Mouse (Mus musculus): ENCODE measurements around the gene Rhot1. TPM values are rescaled to one million over a fixed set of nuclear protein-coding genes. Genes with fewer than 3 reads are reported as not detected.
A peak's percentile ranks its signal among the peaks of the same experiment; 100 is the strongest.
"Not testable (repeated sequence)": the region's sequence is repeated elsewhere in the genome, so short reads cannot be mapped to it uniquely, and the experiment has no call there.

Rhot1 gene
- polyA plus RNA-seq, 1 experiment from 2014 or later: 50.7 TPM

DNA sequence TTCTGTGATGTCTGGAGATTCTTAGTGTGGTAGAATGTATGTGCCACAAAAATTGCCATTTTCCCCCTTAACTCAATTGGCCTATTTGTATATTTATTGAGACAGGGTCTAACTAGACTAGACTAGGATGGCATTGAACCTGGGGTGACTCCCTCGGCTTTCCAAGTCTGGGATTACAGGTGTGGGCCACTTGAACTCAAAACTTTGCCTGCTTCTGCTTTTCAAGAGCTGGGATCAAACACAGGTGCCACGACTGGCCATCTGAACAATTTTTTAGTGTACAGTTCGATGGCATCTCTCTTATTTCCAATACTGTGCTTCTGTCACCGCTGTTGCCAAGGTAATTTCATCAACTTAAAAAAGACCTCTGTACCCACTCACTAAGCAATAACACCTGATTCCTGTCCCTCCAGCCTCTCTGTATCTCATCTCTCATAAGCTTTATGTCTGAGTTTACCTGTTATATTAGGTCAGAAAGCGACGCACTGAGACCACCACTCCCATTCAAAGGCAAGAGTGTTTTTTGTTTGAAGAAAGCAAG lies 24.2 kb upstream of the Rhot1 start:
- peak overlapping the region; percentile 52 for H3K4me3 ChIP-seq (ENCODE audit: low read depth, low read length)
- H3K36me3 ChIP-seq (ENCODE audit: control insufficient read depth, insufficient read depth, low read length): no peaks in the 10 kb centered on the region
- WGBS: 83% methylated on average over 6 of the region's 6 CpGs
- no peak overlapping the region; the same call in 1 of the 2 replicates for H3K9ac ChIP-seq (replicated peaks; ENCODE audit: low read depth, low read length)
- H3K4me1 ChIP-seq (ENCODE audit: control insufficient read depth, insufficient read depth, low read length): no peaks in the 10 kb centered on the region
- no peak overlapping the region for H3K27ac ChIP-seq (ENCODE audit: low read length)
- no peaks in the 10 kb centered on the region for H3K27me3 ChIP-seq (ENCODE audit: control insufficient read depth, insufficient read depth, low read length)
- H3K9me3 ChIP-seq (ENCODE audit: control insufficient read depth, low read depth, low read length): no peaks in the 10 kb centered on the region
- H3K4me2 ChIP-seq (replicated peaks; ENCODE audit: low read depth, low read length): peak overlapping the region; percentile 46
- no peak for ATAC-seq (ENCODE audit: insufficient number of reproducible peaks, insufficient read depth, low FRiP score, low read depth)

DNA sequence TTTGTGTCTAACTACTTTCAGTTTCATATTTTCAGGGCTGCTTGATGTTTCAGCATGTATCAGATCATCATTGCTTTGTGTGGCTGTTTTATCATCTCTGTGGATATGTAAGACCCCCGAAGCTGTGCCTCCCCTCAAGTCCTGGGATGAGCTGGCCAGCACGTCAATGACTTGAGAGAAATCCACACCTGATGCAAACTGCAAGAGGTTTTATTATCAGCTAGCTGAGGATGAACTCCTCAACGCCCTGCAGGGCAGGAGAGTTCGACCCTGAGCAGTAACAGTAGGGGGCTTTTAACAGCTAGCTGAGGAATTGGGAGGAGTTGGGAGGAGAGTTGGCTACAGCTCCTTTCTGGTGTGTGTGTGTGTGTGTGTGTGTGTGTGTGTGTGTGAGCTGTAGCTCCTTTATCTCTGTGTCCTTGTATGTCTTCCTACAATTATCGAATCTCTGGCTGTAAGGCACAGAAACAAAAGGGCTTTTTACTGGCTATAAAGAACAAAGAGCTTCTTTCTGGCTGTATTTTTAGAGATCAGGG lies 23.3 kb upstream of the Rhot1 start:
- not testable (repeated sequence) for H3K4me1 ChIP-seq (ENCODE audit: control insufficient read depth, insufficient read depth, low read length); H3K9me3 ChIP-seq (ENCODE audit: control insufficient read depth, low read depth, low read length); H3K9ac ChIP-seq (replicated peaks; ENCODE audit: low read depth, low read length); H3K4me3 ChIP-seq (ENCODE audit: low read depth, low read length); H3K27me3 ChIP-seq (ENCODE audit: control insufficient read depth, insufficient read depth, low read length); H3K4me2 ChIP-seq (replicated peaks; ENCODE audit: low read depth, low read length); H3K36me3 ChIP-seq (ENCODE audit: control insufficient read depth, insufficient read depth, low read length); ATAC-seq (ENCODE audit: insufficient number of reproducible peaks, insufficient read depth, low FRiP score, low read depth); H3K27ac ChIP-seq (ENCODE audit: low read length)
- WGBS: 64% methylated on average over 5 of the region's 5 CpGs

DNA sequence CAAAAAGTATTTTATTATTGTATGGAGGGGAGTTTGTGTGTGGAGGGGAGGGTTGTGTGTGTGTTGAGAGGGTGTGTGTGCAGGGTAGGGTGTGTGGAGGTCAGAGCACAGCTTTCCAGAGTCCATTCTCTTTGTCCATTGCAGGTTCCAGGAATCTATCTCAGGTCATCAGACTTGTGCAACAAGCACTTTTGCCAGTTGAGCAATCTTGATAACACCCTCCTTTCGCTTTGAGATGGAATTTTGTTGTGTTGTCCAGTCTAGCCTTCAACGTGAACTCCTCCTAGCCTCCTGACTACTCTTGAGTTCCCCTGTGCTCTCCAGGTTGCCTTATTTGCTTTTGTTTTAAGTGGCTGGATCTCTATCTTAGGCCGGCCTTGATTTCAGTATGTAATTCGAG lies 18.5 kb upstream of the Rhot1 start:
- Histone ChIP-seq H3K9ac (replicated peaks; ENCODE audit: low read depth, low read length) (no peak overlapping the region), H3K27ac (ENCODE audit: low read length) (no peak overlapping the region), H3K27me3 (ENCODE audit: control insufficient read depth, insufficient read depth, low read length) (no peaks in the 10 kb centered on the region), H3K36me3 (ENCODE audit: control insufficient read depth, insufficient read depth, low read length) (no peaks in the 10 kb centered on the region; the same call in 1 of the 2 replicates), H3K9me3 (ENCODE audit: control insufficient read depth, low read depth, low read length) (no peaks in the 10 kb centered on the region), H3K4me3 (ENCODE audit: low read depth, low read length) (no peak overlapping the region), H3K4me2 (replicated peaks; ENCODE audit: low read depth, low read length) (no peak overlapping the region), H3K4me1 (ENCODE audit: control insufficient read depth, insufficient read depth, low read length) (no peaks in the 10 kb centered on the region)
- WGBS: 51% methylated on average over 4 of the region's 4 CpGs
- ATAC-seq (ENCODE audit: insufficient number of reproducible peaks, insufficient read depth, low FRiP score, low read depth): no peak

DNA sequence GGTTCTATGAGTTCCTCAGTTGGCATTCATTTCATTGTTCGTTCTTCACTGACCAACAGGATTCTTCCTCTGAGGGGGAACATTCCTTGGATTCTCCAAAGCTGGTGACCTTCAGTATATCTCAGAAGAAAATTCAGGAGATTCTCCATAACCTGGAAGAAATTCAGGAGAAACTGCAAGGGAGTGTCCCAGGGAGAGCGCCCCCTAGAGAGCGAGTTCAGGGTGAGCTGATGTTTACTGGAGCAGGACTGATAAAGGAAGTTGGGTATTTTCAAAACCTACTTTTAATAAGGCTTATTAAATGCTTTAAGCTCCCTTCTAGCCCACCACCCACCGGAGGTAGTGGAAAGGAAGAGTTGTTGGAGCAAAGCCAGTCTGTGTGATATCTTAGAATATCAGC lies 15.0 kb upstream of the Rhot1 start:
- no peaks in the 10 kb centered on the region for H3K9me3 ChIP-seq (ENCODE audit: control insufficient read depth, low read depth, low read length)
- 76% methylated on average over 4 of the region's 4 CpGs for WGBS
- no peak overlapping the region for H3K4me3 ChIP-seq (ENCODE audit: low read depth, low read length)
- H3K36me3 ChIP-seq (ENCODE audit: control insufficient read depth, insufficient read depth, low read length): no peaks in the 10 kb centered on the region; the same call in 1 of the 2 replicates
- no peak for ATAC-seq (ENCODE audit: insufficient number of reproducible peaks, insufficient read depth, low FRiP score, low read depth)
- H3K4me1 ChIP-seq (ENCODE audit: control insufficient read depth, insufficient read depth, low read length): no peaks in the 10 kb centered on the region
- H3K27ac ChIP-seq (ENCODE audit: low read length): no peak overlapping the region
- H3K9ac ChIP-seq (replicated peaks; ENCODE audit: low read depth, low read length): no peak overlapping the region
- H3K4me2 ChIP-seq (replicated peaks; ENCODE audit: low read depth, low read length): no peak overlapping the region
- no peaks in the 10 kb centered on the region for H3K27me3 ChIP-seq (ENCODE audit: control insufficient read depth, insufficient read depth, low read length)

DNA sequence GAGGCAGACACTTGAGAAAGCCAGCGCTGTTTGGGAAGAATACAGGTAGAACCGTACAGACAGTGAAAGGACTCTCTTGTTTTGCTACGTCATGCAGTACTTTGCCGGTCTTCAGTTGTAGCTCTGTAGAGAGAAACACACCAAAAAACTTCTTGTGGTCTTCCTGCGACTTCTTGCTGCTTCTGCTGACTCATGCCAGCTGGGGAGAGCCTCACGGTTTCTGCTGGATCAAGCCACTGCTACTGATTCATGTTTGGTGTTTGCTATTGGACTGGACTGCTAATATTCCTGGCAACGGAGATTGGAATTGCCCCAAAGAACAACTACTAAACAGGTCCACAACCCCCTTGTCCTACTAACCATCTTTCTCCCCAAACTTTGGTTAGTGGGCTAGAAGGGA lies 12.5 kb upstream of the Rhot1 start:
- Histone ChIP-seq H3K4me3 (ENCODE audit: low read depth, low read length) (no peak overlapping the region), H3K4me1 (ENCODE audit: control insufficient read depth, insufficient read depth, low read length) (no peaks in the 10 kb centered on the region), H3K9me3 (ENCODE audit: control insufficient read depth, low read depth, low read length) (no peaks in the 10 kb centered on the region), H3K36me3 (ENCODE audit: control insufficient read depth, insufficient read depth, low read length) (no peaks in the 10 kb centered on the region), H3K9ac (replicated peaks; ENCODE audit: low read depth, low read length) (no peak overlapping the region), H3K27ac (ENCODE audit: low read length) (no peak overlapping the region), H3K4me2 (replicated peaks; ENCODE audit: low read depth, low read length) (no peak overlapping the region), H3K27me3 (ENCODE audit: control insufficient read depth, insufficient read depth, low read length) (no peaks in the 10 kb centered on the region)
- no peak for ATAC-seq (ENCODE audit: insufficient number of reproducible peaks, insufficient read depth, low FRiP score, low read depth)
- WGBS: 86% methylated on average over 7 of the region's 7 CpGs

DNA sequence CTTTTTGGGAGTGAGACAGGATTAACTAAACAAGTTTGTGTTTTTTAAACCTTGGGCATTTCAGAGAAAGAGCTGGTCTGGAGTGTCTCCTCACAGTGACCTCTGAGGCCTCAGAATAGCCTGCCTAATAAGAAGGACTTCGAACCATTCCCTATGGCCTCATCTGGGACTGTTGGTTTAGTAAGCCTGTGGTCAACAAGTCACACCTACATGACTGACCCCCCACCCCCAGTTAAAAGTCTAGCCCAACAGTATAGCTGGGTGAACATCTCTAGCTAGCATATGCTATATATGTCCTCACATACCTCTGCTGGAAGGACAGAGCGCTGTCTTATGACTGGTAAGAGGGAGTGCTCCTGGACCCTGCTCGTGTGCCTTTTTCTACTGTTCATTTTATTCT lies 9.5 kb upstream of the Rhot1 start:
- Histone ChIP-seq H3K4me2 (replicated peaks; ENCODE audit: low read depth, low read length) (no peak overlapping the region), H3K36me3 (ENCODE audit: control insufficient read depth, insufficient read depth, low read length) (no peaks in the 10 kb centered on the region), H3K27me3 (ENCODE audit: control insufficient read depth, insufficient read depth, low read length) (no peaks in the 10 kb centered on the region), H3K27ac (ENCODE audit: low read length) (no peak overlapping the region), H3K4me1 (ENCODE audit: control insufficient read depth, insufficient read depth, low read length) (no peaks in the 10 kb centered on the region), H3K9me3 (ENCODE audit: control insufficient read depth, low read depth, low read length) (no peaks in the 10 kb centered on the region), H3K9ac (replicated peaks; ENCODE audit: low read depth, low read length) (no peak overlapping the region), H3K4me3 (ENCODE audit: low read depth, low read length) (no peak overlapping the region)
- no peak for ATAC-seq (ENCODE audit: insufficient number of reproducible peaks, insufficient read depth, low FRiP score, low read depth)
- 81% methylated on average over 3 of the region's 3 CpGs for WGBS

DNA sequence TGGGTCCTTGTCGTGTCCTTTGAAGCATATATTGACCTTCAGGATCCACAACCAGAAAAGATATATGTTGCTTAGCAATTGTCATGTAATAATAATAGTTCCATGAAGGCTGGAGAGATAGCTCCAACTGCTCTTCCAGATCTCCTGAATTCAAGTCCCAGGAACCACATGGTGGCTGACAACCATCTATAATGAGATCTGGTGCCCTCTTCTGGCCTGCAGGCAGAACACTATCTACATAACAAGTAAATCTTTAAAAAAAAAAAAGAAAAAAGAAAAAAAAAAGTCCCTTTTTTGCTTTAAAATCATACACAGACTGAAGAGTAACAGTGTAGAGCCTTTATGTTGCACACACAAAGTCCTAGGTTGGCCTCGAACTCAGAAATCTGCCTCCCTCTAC lies 9.0 kb upstream of the Rhot1 start:
- no peak overlapping the region for H3K4me2 ChIP-seq (replicated peaks; ENCODE audit: low read depth, low read length)
- WGBS: 94% methylated on average over 2 of the region's 2 CpGs

DNA sequence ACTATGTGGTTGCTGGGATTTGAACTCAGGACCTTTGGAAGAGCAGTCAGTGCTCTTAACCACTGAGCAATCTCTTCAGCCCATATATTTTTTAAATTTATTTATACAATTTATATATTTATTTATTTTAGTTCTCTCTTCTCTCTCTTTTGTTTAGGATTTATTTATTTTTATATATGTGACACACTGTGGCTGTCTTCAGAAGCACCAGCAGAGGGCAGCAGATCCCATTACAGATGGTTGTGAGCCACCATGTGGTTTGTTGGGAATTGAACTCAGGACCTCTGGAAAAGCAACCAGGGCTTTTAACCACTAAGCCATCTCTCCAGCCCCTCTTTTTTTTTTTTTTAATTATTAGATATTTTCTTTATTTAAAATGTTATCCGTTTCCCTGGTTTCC lies 8.5 kb upstream of the Rhot1 start:
- Histone ChIP-seq H3K4me2 (replicated peaks; ENCODE audit: low read depth, low read length) (no peak overlapping the region), H3K4me1 (ENCODE audit: control insufficient read depth, insufficient read depth, low read length) (no peaks in the 10 kb centered on the region), H3K27ac (ENCODE audit: low read length) (no peak overlapping the region), H3K9ac (replicated peaks; ENCODE audit: low read depth, low read length) (no peak overlapping the region), H3K4me3 (ENCODE audit: low read depth, low read length) (no peak overlapping the region), H3K27me3 (ENCODE audit: control insufficient read depth, insufficient read depth, low read length) (no peaks in the 10 kb centered on the region), H3K36me3 (ENCODE audit: control insufficient read depth, insufficient read depth, low read length) (no peaks in the 10 kb centered on the region), H3K9me3 (ENCODE audit: control insufficient read depth, low read depth, low read length) (no peaks in the 10 kb centered on the region)
- 78% methylated on average over 1 of the region's 1 CpGs for WGBS
- ATAC-seq (ENCODE audit: insufficient number of reproducible peaks, insufficient read depth, low FRiP score, low read depth): no peak

More for the DNA sequence above, 9.0 kb upstream of the Rhot1 start:
- ATAC-seq (ENCODE audit: insufficient number of reproducible peaks, insufficient read depth, low FRiP score, low read depth): no peak
- Histone ChIP-seq H3K36me3 (ENCODE audit: control insufficient read depth, insufficient read depth, low read length) (no peaks in the 10 kb centered on the region), H3K9ac (replicated peaks; ENCODE audit: low read depth, low read length) (no peak overlapping the region), H3K4me3 (ENCODE audit: low read depth, low read length) (no peak overlapping the region), H3K4me1 (ENCODE audit: control insufficient read depth, insufficient read depth, low read length) (no peaks in the 10 kb centered on the region), H3K9me3 (ENCODE audit: control insufficient read depth, low read depth, low read length) (no peaks in the 10 kb centered on the region), H3K27ac (ENCODE audit: low read length) (no peak overlapping the region), H3K27me3 (ENCODE audit: control insufficient read depth, insufficient read depth, low read length) (no peaks in the 10 kb centered on the region)

DNA sequence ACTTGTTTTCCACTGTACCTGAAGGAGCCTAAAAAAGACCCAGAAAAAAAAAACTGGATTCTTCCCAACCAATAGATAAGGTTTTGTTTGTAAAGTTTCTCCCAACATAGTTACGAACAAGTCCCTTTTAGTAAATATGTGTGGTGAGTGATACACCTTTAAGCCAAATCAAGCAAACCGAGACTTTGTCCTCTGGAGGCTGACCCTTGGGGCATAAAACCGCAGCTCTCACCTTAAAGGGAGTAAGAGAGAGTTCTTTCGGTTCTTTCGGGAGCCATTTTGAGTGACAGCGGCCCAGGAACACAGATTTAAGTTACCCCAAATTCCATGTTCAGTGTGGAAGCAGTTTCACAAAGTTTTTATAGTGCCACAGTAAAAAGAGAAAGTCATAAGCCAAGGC lies 6.5 kb upstream of the Rhot1 start:
- no peak overlapping the region for H3K27ac ChIP-seq (ENCODE audit: low read length)
- H3K4me2 ChIP-seq (replicated peaks; ENCODE audit: low read depth, low read length): no peak overlapping the region
- no peaks in the 10 kb centered on the region for H3K9me3 ChIP-seq (ENCODE audit: control insufficient read depth, low read depth, low read length)
- H3K4me3 ChIP-seq (ENCODE audit: low read depth, low read length): no peak overlapping the region
- H3K9ac ChIP-seq (replicated peaks; ENCODE audit: low read depth, low read length): no peak overlapping the region
- 74% methylated on average over 6 of the region's 6 CpGs for WGBS
- no peak for ATAC-seq (ENCODE audit: insufficient number of reproducible peaks, insufficient read depth, low FRiP score, low read depth)
- no peaks in the 10 kb centered on the region for H3K4me1 ChIP-seq (ENCODE audit: control insufficient read depth, insufficient read depth, low read length)
- H3K36me3 ChIP-seq (ENCODE audit: control insufficient read depth, insufficient read depth, low read length): no peaks in the 10 kb centered on the region
- no peaks in the 10 kb centered on the region for H3K27me3 ChIP-seq (ENCODE audit: control insufficient read depth, insufficient read depth, low read length)
